Mouse (Mus musculus) liver, embryonic 14.5 days (tissue): ENCODE measurements around the gene Tmem212.

Experiments used
- CTCF ChIP-seq: IDR thresholded peaks from 2 replicates; pipeline ENCODE4 v1.5.1; 2016; ENCODE audit warnings: antibody characterized with exemption, low read depth, control low read depth
- EP300 ChIP-seq: IDR thresholded peaks from 2 replicates; pipeline ENCODE4 v1.6.1; 2016; ENCODE audit warnings: antibody characterized with exemption, low read depth

GRCm38 (mm10) chr3:27827236-27827635 lies 68.9 kb downstream of the Tmem212 start:
- TF ChIP-seq CTCF (no peak), EP300 (no peak)
